Mouse (Mus musculus) right cerebral cortex, postnatal 4 days (tissue): ENCODE measurements at regions not wholly inside any gene's neighbourhood (a gene's known extent, or its start where the extent isn't known, plus 50 kb on each side); places are given as distances from the start of the nearest gene placed in this dataset.
"Not testable (repeated sequence)": the region's sequence is repeated elsewhere in the genome, so short reads cannot be mapped to it uniquely, and the experiment has no call there.

Experiments
- DNase-seq: peaks from one replicate; pipeline ENCODE4 v3.0.0-alpha.2; 2022

DNA sequence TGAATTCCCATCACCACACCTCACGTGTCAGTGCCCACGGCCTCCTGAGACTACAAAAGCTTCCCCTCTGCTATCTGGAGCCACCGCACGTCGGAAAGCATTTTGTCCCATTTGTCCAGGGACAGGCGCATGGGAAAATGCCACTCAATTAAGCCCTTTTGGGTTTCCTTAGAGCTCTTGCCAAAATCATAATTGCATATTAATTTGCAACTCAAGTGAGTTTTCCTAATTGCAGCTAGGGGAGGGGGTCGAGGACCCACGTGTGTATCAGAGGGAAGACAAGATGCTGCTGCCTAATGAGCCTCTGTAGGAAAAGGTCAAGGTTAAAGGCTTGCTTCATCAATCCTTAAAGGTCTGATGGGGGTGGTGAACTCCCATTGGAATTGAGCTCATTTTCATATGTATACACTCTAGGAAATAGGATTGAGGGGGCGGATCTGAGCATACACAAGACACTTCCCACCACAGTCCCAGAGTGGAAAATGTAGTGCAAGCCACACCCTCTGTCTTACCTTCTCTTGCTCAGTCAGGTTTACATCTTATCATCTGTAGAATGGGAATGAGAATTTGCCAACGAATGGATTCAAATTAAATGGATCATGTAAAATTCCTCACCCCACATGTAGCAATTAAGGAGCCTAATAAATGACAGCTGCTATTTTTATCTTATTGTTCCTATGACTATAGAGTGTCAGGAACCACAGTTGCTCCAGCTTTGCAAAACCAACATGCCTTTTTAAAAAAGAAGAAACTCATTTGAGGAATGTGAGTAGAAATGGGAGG, 179.6 kb upstream of the Tenm4 start:
- DNase-seq, result no peak

DNA sequence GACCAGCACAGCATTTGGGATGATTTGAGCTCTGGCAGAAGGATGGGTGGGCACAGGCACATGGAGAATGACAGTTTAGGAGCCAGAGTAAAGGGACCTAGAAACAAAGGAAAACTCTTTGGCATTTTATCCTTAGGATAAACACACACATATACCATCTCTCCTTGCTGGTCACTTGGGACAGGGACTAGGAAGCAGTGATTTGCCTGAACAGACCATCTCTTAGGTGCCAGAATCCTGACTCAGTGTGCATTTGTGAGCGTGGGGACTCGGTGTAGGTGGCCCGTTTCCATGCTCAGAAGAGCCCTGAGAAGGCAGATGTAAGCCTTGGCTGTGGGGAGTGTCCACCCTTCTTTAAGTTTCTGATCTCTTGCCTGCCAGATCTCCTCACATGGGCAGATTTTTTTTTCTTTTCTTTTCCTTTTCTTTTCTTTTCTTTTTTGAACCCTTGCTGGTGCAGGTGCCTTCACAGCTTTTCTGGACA, 179.0 kb upstream of the Tenm4 start:
- DNase-seq, result no peak

GRCm38 (mm10) chr7:95992521-95992920, 178.5 kb upstream of the Tenm4 start:
- no peak for DNase-seq

DNA sequence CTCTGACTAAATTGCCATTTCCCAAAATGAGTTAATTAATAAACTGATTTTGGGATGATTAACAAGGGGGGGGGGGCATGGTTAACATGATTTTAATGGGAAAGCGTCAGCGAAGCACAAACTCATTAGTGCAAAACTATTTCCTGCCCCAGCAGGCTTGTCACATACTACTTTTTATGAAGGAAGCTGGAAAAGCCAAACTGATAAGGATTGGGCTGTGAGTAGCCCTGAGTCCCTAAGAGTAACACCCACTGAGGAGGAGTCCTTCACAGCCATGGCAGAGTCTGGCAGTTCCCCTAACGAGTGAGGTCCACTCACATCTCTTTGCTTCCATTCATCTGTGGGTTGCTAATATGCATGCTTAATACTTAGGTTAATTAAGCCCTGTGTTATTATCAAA, 173.9 kb upstream of the Tenm4 start:
- DNase-seq, result no peak

GRCm38 (mm10) chr7:95999189-95999588, 171.9 kb upstream of the Tenm4 start:
- DNase-seq, result no peak

GRCm38 (mm10) chr7:96002401-96002800, 168.6 kb upstream of the Tenm4 start:
- DNase-seq, result no peak

GRCm38 (mm10) chr7:96006299-96006698, 164.7 kb upstream of the Tenm4 start:
- no peak for DNase-seq

GRCm38 (mm10) chr7:96013008-96013407, 158.0 kb upstream of the Tenm4 start:
- DNase-seq, result no peak

- DNase-seq, result no peak
Observed at GRCm38 (mm10) chr7:96017112-96017884, 153.7 kb upstream of the Tenm4 start.

DNA sequence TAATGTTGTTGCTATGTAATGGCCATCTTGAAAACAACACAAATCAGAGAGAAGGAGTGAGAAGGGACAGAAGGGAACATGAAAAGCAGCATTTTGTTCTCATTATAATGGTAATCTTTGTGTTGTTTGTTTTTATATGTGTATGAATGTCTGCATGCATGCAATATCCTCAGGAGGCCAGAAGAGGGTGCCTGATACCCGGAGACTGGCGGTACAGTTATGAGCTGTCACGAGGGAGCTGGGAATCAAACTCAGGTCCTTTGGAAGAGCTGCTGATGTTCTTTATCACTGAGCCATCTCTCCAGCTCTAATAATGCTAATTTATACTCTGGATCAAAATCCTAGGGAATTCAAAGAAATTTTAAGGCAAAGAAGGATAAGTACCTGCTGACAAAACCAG, 147.0 kb upstream of the Tenm4 start:
- DNase-seq, result no peak

DNA sequence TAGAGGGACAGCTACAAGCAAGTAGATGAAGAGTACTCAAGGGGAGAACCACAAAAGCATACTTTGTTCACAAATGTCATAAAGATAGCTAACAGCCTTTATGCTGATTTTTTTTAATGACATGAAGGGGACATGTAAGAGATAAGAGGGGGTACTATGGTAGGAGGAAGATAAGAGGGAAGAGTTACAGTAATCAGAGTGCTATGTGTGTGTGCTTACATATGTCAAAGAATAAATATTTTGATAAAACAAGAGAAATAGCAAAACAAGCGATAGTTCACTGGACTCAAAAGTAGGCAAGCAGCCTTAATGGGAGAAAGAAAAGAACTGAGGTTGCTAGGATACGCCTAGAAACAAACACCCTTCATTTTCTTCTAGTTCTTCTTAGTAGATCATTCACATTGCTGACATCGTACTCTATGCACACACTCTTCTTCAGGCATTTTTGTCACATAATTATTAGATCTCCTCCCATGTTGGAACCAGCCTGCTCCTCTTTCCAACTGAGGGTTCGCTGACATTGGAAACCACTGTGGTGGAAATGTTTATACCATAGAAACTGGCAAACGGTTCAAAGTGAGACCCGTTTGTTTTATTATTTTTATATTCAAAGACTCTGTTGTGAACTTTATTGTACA, 144.1 kb upstream of the Tenm4 start:
- DNase-seq, result no peak

DNA sequence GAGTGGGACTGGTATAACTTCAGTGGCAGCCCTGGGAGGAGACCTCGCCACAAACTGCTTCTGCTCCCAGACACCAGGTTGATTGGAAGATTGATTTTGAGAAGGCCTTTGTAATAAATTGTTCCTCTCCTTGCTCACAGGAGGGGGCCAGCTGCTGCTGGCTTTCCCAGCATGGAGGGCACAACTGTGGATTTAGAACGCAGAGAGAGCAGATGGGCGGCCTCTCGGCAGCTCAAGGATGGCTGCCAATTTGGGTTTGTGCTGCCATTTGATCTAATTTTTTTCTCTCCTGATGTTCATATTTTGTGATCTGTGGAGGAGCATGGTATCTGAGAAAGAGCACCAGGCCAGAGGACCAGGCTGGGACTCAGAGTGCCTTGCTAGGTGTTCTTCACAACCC, 137.4 kb upstream of the Tenm4 start:
- DNase-seq, result no peak

GRCm38 (mm10) chr7:96035456-96035855, 135.6 kb upstream of the Tenm4 start:
- no peak for DNase-seq

- DNase-seq, result no peak
Observed at GRCm38 (mm10) chr7:96039628-96040027, 131.4 kb upstream of the Tenm4 start.

DNA sequence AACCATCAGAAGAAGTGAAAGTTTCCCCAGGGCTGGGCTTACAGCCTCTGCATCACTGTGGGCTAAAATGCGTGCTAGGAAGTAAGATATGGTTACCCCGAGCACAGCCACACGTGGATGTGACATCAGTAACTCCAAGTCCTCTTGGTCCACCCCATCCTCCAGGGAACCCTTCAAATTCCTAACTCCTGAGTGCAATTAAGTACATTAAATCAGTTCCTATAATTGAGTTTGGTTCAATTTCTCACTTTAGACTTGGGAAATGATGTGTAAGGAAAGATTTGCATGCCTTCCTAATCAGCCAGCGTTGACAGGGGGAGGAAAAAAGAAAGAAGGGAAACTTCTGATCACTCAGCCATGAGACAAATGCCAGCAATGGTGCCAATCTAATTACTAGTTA, 129.2 kb upstream of the Tenm4 start:
- DNase-seq, result no peak

- no peak for DNase-seq
Observed at GRCm38 (mm10) chr7:96051631-96052030, 119.4 kb upstream of the Tenm4 start.

DNA sequence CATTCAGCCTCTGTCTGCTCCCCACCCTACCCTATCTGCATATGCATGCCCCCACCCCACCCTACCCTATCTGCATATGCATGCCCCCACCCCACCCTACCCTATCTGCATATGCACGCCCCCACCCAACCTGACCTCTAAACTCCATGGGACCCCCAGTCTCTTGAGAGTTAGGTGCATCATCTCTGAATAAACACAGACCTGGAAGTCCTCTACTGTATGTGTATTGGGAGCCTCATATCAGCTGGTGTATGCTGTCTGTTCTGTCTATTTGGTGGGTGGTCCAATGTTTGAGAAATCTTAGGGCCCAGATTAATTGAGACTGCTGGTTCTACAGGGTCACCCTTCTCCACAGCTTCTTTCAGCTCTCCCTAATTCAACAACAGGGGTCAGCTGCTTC, 109.4 kb upstream of the Tenm4 start:
- DNase-seq, result not testable (repeated sequence)

- no peak for DNase-seq
Observed at GRCm38 (mm10) chr7:96078511-96078910, 92.5 kb upstream of the Tenm4 start.

- DNase-seq, result no peak
Observed at GRCm38 (mm10) chr7:96081676-96082075, 89.4 kb upstream of the Tenm4 start.

DNA sequence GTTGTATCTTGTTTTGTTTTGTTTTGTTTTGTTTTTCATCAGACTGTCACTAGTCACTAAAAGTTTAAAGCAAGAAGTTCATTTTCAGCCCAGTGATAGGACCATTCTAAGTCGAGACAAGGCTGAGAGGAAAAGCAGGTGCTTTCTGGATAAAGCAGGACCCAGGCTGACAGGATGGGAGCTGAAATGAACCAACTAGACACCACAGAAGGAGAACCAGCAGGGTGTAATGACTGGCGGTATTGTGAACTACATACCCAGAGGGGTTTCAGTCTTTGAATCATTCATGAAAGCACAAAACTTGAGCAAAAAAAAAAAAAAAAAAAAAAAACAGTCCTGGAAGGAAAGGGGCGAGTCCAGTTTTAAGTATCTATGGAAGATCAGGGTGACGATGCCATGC, 75.9 kb upstream of the Tenm4 start:
- DNase-seq, result no peak

DNA sequence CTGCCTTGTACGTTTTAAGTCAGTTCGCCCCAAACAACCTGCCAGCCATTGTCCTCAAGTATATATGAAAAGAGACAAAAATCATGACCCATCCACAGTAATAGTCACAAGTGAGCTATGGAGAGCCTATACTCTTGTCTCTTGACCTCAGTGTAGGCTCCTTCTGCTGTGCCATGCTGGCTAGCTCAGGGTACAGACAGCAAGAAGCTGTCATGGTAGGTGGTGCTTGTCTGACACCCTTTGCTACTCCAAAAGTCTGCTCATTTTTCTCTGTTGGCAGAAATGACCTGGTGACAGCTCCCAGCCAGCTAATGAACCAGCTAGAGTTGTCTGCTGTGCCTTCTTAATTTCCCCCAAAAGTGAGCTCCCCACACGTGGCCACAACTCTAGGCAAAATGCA, 75.3 kb upstream of the Tenm4 start:
- no peak for DNase-seq

DNA sequence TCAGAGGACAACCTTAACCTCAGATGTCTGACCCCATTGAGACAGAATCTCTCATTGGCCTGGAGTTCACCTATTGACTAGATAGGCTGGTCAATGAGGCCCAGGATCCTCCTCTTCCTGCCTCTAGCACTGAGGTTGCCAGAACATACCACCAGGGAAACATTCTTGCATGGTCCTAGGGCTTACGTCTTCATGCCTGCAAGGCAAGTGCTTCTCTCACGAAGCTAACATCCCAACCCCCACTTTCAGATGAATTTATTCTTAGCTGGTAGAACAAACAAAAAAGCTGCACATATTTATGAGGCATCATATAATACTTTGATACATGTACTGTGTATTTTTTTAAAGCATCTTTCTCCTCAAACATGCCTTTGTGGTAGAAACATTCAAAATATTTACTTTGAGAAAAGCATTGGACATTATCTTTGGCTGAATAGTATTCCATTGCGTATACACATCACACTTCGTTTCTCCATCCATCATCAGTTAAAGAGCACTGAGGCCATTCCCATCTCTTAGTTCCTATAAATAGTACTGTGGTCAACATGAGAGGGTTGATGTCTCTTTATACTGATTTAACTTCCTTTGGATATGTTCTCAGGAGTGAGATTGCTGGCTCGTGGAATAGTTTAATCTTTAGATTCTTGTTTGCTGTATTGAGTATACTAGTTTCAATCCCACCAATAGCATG, 72.2 kb upstream of the Tenm4 start:
- DNase-seq, result no peak

DNA sequence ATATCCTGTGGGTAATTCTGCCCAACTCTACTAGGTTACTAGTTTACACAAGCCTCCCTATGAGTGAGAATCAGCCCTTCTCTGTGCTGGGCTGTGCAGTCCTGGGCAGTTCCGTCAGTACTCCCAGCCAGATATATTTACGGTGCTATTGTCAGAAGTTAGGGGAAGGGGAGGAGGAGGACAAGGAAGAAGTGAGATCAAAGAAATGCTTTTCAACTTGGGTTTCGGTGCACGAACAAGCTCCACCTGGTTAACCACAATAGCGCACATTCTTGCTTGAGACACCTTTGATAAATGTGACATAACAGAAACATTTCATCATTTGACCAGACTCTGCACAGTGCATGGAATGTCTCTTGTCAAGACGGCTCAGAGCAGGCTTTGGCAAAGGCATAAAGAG, 68.3 kb upstream of the Tenm4 start:
- no peak for DNase-seq
